Mouse (Mus musculus) right cerebral cortex, adult 2 months (tissue): Measurements from ENCODE around the gene Plcb4.
"Not testable (repeated sequence)": the region's sequence is repeated elsewhere in the genome, so short reads cannot be mapped to it uniquely, and the experiment has no call there.

Experiments
- DNase-seq, 2 experiments: peaks; one replicate each; pipeline ENCODE4 v3.0.0; 2021 to 2022; ENCODE audit warnings: low spot score in 2 of 2

Gene Plcb4

DNA sequence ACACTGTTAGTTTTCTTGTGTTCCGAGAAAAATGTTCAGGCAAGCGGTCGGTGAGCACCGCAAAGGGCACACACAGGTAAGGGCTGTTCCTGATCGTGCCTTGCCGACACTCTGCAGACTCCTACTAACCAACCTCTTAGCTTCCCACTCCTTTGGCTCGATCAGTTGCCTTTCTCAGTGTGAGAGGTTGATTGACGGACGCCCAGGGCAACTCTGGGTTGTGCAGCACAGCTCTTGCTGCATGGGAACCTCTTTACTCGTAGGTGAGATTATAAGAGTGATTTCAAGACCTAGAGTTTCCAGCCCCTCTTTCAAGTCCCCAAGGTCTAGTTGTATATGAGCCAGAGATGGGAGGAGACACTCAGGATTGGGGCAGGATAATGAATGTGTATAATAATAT, 230.0 kb downstream of the Plcb4 start:
- no peak for DNase-seq

- no peak for DNase-seq
These were observed 231.3 kb downstream of the Plcb4 start for GRCm38 (mm10) chr2:135890083-135890482.

GRCm38 (mm10) chr2:135891097-135891496, 232.3 kb downstream of the Plcb4 start:
- DNase-seq, result no peak

DNA sequence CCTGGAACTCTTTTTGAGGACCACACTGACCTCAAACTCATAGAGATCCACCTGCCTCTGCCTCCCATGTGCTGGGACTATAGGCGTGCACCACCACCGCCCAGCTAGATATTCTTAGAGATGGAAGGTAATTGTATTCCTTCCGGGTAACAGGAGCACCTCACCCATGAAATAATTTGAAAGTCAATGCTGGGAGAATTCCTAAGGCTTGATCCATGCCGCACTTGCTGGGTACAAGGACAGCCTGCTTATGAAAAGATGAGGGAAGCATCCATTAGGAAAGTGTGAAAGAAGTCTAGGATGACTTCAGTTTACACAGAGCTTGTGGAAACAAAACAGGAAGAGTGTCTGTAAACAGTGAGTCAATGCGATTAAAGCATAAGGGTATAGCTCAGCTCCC, 232.9 kb downstream of the Plcb4 start:
- no peak for DNase-seq

DNA sequence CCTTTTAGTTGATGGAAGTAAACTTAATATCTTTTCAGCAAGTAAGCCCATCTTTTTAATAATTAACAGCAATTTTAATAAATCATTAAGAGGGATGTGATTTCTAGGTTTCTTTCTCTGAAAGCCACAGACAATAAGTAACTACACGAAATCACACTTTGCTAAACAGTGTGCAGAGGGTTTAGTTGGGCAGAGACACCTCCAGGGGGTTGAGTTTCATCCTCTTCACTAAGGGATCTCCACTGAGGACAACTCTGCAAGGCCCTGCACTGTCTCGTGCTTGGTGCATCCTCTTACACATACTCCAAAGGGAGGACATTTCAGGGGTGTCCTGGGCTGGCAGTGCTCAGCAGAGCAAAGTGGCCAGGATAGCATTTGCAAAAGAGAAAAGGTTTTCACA, 235.8 kb downstream of the Plcb4 start:
- no peak for DNase-seq

GRCm38 (mm10) chr2:135898025-135898424, 239.2 kb downstream of the Plcb4 start:
- DNase-seq, result no peak

DNA sequence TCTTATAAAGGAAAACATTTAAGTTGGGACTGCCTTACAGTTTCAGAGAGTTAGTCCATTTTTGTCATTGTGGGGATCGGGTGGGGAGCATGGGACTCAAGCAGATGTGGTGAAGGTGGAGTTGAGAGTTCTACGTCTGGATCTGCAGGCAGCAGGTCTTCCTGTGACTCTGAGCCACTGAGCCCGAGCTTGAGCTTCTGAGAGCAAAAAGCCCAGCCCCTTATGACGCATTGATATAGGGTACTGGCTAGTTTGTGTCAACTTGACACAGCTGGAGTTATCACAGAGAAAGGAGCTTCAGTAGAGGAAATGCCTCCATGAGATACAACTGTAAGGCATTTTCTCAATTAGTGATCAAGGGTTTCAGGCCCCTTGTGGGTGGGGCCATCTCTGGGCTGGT, 241.1 kb downstream of the Plcb4 start:
- DNase-seq, result not testable (repeated sequence)

- DNase-seq, result no peak
These were observed 242.2 kb downstream of the Plcb4 start for GRCm38 (mm10) chr2:135901015-135901414.

DNA sequence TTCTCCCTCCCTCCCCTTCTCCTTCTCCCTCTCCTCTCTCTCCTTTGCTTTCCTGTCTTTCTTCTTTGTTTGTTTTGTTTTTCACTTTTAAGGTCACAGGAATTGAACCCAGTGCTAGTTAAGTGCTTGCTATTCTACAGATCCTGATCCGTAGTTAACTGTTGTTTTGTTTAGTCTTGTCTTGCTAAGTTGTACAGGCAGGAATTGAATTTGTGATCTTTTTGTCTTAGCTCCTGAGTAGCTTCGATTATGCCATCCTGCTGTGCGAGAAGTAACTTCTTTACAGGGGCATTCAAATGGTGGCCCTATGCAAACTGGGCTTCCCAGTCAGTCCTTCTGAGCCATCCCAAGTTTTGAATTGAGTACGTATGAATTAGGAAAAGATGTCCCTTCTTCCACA, 245.5 kb downstream of the Plcb4 start:
- no peak for DNase-seq

DNA sequence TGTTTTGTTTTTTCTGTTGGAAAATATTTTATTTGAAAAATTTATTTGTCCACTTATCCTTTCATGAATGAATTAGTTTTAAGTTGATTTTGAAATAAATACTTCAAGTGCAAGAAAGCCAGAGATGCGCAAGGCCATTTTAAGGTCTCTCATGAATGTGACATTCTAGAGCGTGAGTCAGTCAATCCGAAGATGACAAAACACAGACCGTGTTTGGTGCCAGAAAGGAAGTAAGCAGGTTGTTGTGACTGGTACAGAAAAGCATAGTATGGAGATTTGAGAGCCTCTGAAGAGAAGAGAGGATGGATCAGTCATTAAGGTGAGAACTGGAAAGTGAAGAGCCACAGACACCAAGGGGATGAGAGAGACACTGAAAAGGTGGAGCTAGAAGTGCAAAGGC, 246.0 kb downstream of the Plcb4 start:
- no peak for DNase-seq

DNA sequence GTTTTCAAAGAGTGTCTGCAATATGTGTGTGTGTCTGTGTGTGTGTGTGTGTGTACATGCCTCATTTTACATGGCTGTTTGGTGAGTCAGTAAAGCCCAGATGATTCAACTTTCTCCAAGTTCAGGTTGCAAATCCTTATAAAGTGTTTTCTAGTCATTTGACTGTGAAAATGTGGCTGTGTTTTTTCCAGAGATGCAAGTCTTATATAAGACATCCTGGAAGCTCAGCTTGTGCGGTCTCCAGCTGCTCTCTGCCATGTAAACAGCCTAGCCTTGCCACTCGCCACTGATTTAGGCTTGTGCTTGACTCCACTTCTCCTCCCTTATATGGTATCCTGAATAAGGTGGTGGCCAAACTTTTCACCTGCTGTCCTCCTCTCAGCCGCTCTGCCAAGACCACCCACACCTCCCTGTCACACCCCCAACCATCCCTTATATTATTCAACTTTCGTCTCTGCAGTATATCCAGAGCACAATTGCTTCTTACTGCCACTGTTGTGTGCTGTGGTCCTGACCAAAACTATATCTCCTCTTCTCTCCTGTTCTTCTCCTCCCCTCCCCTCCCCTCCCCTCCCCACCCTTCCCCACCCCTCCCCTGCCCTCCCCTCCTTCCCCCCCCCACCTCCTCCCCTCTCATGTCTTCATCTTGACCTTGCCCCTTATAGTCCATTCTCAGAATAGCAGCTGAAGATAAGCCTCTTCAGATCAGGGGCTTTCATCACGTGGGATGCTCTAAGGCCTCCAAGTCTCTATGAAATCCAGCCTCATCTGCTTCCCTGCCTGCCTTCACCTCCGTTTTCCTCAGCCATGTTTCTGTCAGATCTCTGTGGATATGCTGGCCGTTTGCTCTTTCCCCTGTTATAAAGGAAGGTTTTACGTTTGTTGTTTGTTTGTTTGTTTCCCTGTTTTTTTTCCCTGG, 255.8 kb downstream of the Plcb4 start:
- peak; percentile 26 to 35 for DNase-seq

- no peak for DNase-seq
These were observed 257.1 kb downstream of the Plcb4 start for GRCm38 (mm10) chr2:135915928-135916327.

- DNase-seq, result no peak
These were observed 258.2 kb downstream of the Plcb4 start for GRCm38 (mm10) chr2:135917000-135917399.

DNA sequence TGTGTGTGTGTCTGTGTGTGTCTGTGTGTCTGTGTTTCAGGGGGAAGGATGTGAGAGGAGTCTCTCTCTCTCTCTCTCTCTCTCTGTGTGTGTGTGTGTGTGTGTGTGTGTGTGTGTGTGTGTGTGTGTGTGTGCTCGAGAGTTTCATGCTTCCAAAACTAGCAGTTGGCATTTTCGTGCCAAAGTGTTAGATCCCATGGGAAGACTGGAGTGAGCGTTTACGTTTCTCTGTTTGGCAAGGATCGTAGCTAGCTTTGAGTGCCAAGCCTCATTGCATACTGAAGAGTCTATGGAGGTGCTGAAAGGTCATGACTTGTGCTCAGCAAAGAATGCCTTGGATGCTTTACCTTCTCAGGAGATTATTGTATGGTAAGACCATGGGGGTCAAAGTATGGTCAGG, 259.3 kb downstream of the Plcb4 start:
- DNase-seq, result no peak

DNA sequence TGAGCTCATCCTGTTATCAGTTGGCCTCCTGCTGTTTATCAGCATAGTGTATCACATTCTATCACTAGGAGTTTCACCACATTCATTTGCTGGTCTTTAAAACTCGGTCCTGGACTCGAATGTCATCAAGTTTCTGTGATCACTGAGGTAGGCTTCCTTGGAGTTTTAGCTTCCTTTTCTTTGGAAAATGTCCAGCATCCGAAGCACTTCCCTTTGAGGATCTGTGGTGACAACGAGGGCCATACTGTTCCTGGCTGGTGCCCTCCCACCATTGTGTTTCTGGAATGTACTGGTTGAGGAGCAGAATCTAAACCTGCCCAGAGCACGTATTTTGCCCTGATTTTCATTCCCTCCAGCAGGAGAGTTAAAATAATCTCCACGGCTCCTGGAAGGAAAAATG, 260.8 kb downstream of the Plcb4 start:
- no peak for DNase-seq

- DNase-seq, result peak; percentile 61 to 67
These were observed 268.0 kb downstream of the Plcb4 start for GRCm38 (mm10) chr2:135926660-135927343.

DNA sequence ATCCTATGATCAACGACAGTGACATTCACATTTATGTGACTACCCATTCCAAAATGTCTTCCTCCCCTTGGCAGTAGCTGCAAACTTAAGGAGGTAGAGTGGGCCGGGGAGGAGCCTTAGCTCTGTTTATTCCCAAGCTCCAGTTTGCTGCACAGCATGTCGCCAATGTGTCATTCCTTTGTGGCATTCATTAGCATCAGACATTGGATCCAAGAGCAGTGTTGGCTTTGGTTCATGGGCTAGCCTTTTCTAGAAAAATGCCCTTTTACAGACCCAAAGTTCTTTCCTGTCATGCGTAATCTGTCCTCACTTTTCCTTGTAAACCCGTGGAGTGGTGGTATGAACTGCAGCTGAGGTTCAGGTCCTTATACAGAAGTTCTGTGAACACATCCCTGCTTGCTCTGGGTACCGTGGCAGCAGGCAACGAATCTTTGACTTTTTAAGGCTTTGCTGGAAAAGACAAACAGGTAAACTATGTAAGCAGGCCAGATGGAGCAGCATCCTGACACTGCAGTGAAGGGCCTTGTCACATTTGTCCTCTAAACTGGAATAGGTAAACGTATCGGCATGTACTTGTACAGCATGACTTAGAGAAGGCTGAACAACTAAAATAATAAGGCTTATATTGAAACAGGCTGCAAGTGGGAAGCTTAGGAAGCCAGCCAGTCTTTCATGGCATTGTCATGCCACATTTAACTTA, 270.4 kb downstream of the Plcb4 start:
- no peak for DNase-seq

GRCm38 (mm10) chr2:135930696-135931095, 271.9 kb downstream of the Plcb4 start:
- no peak for DNase-seq

GRCm38 (mm10) chr2:135932569-135932968, 273.8 kb downstream of the Plcb4 start:
- DNase-seq, result no peak

DNA sequence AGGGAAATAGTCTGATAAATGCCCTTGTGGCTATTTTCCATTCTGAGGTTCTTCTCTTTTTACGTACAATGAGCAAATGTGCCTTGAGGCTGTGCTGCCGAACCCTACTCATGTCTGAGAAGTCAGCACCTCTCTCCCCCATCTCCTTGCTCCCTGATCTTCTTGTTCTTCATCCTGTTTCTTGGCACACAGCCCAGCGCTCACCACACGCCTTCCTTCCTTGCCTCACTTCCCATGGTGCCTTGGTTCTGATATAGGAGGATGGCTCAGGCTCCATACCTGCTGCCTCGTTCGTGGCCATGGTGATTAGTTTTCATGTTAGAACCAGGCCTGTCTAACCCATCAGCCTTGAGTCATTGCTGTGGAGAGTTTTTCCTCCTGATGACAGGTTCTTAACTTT, 277.6 kb downstream of the Plcb4 start:
- DNase-seq, result no peak

DNA sequence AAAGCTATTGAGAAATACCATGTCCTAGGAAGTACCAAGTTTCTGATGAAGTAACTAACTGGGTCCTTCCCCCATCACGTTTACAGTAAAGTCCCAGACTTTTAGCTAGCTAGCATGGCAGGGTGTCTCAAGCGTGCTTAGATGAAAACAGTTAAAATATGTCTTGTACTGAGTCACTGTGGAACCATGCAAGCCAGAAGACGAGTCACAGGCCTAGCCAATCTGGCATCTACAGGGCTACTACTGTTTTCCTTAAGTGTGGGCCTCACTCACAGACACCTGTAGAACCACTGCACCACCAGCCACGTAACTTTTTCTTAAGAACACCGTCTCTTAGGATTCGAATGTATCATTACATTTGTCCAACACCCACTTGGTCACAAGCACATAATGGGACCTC, 278.8 kb downstream of the Plcb4 start:
- DNase-seq, result no peak

DNA sequence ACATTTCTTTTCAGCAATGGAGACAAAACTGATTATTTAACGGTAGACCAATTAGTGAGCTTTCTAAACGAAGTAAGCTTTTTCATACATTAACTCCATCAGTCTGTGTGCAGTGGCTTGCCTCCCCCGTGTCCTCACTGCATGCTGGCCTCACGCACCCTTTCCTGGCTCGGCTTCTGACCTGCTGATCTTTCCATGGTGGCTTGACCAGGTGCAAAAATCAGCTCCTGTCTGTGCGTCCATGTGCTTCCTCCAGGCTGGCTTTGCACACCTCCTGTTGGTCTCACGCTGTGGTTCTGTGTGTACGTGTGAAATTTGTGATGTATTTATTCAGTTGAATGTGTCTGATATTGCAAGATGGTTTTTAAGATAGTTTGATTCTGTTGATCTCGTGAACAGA, 281.1 kb downstream of the Plcb4 start:
- DNase-seq, result no peak

DNA sequence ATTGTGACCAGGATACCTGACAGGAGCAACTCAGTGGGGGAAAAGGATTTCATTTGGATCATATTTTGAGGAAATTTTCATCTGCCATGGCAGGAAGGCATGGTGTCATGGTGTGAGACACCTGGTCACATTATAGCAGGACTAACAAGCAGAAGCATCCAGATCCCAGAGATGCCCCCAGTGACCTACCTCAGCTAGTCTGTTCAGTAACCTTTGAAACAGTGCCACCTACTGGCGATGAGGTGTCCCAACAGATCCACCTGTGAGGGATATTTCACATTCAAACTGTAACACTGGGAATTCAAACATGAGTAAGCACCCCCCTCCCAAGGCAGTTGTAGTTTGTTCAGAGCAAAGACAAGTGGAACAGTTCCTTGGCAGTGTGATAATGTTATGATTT, 289.0 kb downstream of the Plcb4 start:
- DNase-seq, result no peak
